Mouse (Mus musculus): ENCODE data around the gene Gdpd5. TPM values are rescaled to one million over a fixed set of nuclear protein-coding genes. Genes with fewer than 3 reads are reported as not detected.

The Gdpd5 gene
- polyA plus RNA-seq, 1 experiment = 16.0 TPM

DNA sequence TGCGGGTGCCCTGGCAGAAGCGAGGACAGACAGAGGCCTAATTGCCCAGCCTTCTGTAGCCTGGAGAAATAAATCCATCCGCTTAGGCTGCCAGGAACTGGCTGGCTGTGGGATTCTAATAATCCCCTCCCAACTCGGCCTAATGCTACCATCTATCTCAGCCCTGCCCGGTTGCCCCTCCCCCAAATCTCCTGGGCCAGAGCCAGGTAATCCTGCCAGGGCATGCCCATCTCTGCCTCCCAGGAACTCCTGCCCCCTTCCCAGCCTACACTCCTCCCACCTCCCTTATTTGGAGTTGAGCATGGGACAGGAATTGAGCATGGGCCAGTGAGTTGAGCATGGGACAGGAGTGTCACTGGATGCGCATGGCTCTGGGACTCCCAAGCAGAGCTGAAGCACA lies 48.6 kb downstream of the Gdpd5 start:
- WGBS = 70% methylated on average over 6 of the region's 6 CpGs
- no peaks in the 10 kb centered on the region for H3K36me3 ChIP-seq (ENCODE audit: control insufficient read depth, insufficient read depth, low read length)
- H3K27ac ChIP-seq (ENCODE audit: insufficient read depth, low read depth, low read length) = no peak overlapping the region
- no peak overlapping the region for H3K4me3 ChIP-seq (ENCODE audit: low read depth, low read length)
- no peaks in the 10 kb centered on the region for H3K27me3 ChIP-seq (ENCODE audit: control insufficient read depth, insufficient read depth, low read length)
- no peak for TF ChIP-seq CTCF (IDR thresholded peaks at IDR 0.05; ENCODE audit: extremely low read depth, insufficient read length, insufficient replicate concordance, low read depth, low read length)
- TF ChIP-seq POLR2A (IDR thresholded peaks at IDR 0.05; ENCODE audit: low read depth, low read length) = no peak
- H3K4me1 ChIP-seq (ENCODE audit: control insufficient read depth, insufficient read depth, insufficient read length, low read length) = peaks cover 17% of the 10 kb centered on the region

DNA sequence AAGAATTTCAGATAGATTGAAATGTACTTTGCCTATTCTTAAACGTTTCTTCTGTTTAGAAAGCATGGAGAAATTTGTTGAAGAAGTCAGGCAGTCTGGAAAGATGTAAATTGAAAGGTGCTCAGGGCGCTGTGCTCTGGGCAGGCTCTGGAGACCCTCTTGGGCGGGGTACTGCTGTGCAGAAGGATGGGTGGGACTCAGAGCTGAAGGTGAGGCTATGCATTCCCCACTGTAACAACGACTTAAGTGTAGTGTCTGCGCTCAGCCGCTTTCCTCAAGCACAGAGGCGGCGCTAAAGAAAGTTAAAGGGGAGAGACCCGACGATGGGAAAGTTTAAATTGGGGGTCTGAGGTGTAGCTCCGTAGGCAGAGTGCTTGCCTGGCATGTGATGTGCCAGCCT lies 49.0 kb downstream of the Gdpd5 start:
- H3K27ac ChIP-seq (ENCODE audit: insufficient read depth, low read depth, low read length) = no peak overlapping the region

GRCm38 (mm10) chr7:99432248-99432647 lies 51.0 kb downstream of the Gdpd5 start:
- Histone ChIP-seq H3K27me3 (ENCODE audit: control insufficient read depth, insufficient read depth, low read length) (no peaks in the 10 kb centered on the region), H3K4me1 (ENCODE audit: control insufficient read depth, insufficient read depth, insufficient read length, low read length) (peaks cover 14% of the 10 kb centered on the region), H3K4me3 (ENCODE audit: low read depth, low read length) (no peak overlapping the region), H3K27ac (ENCODE audit: insufficient read depth, low read depth, low read length) (no peak overlapping the region), H3K36me3 (ENCODE audit: control insufficient read depth, insufficient read depth, low read length) (no peaks in the 10 kb centered on the region)
- TF ChIP-seq CTCF (IDR thresholded peaks at IDR 0.05; ENCODE audit: extremely low read depth, insufficient read length, insufficient replicate concordance, low read depth, low read length) = no peak
- TF ChIP-seq POLR2A (IDR thresholded peaks at IDR 0.05; ENCODE audit: low read depth, low read length) = no peak
- 90% methylated on average over 14 of the region's 14 CpGs for WGBS

More for the DNA sequence above, 49.0 kb downstream of the Gdpd5 start:
- no peaks in the 10 kb centered on the region for H3K27me3 ChIP-seq (ENCODE audit: control insufficient read depth, insufficient read depth, low read length)
- TF ChIP-seq POLR2A (IDR thresholded peaks at IDR 0.05; ENCODE audit: low read depth, low read length) = no peak
- H3K4me1 ChIP-seq (ENCODE audit: control insufficient read depth, insufficient read depth, insufficient read length, low read length) = peaks cover 20% of the 10 kb centered on the region
- H3K36me3 ChIP-seq (ENCODE audit: control insufficient read depth, insufficient read depth, low read length) = no peaks in the 10 kb centered on the region
- 86% methylated on average over 11 of the region's 11 CpGs for WGBS
- H3K4me3 ChIP-seq (ENCODE audit: low read depth, low read length) = no peak overlapping the region

DNA sequence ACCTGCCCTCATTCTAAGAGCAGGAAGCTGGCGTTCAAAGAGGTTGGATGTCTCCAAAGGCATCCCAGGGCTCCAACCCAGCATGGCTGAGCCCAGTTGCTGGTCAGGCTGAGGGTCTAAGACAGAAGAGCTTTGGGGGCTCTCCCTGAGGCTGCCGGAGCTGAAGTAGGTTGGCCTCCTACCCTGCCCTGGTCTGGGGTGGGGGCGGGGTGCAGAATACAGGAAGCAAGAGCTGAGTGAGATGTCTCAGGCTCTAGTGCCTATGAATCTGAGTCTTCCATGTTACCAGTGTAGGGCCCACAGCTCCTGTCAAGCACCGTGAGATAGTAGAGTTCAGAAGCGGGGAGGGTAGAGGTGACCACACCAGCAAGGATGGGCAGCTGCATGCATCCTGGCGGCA lies 51.6 kb downstream of the Gdpd5 start:
- WGBS = 93% methylated on average over 6 of the region's 6 CpGs
- TF ChIP-seq CTCF (IDR thresholded peaks at IDR 0.05; ENCODE audit: extremely low read depth, insufficient read length, insufficient replicate concordance, low read depth, low read length) = no peak
- no peak for TF ChIP-seq POLR2A (IDR thresholded peaks at IDR 0.05; ENCODE audit: low read depth, low read length)
- H3K27ac ChIP-seq (ENCODE audit: insufficient read depth, low read depth, low read length) = no peak overlapping the region
- H3K36me3 ChIP-seq (ENCODE audit: control insufficient read depth, insufficient read depth, low read length) = no peaks in the 10 kb centered on the region
- H3K4me3 ChIP-seq (ENCODE audit: low read depth, low read length) = no peak overlapping the region
- H3K27me3 ChIP-seq (ENCODE audit: control insufficient read depth, insufficient read depth, low read length) = no peaks in the 10 kb centered on the region
- peaks cover 14% of the 10 kb centered on the region for H3K4me1 ChIP-seq (ENCODE audit: control insufficient read depth, insufficient read depth, insufficient read length, low read length)

DNA sequence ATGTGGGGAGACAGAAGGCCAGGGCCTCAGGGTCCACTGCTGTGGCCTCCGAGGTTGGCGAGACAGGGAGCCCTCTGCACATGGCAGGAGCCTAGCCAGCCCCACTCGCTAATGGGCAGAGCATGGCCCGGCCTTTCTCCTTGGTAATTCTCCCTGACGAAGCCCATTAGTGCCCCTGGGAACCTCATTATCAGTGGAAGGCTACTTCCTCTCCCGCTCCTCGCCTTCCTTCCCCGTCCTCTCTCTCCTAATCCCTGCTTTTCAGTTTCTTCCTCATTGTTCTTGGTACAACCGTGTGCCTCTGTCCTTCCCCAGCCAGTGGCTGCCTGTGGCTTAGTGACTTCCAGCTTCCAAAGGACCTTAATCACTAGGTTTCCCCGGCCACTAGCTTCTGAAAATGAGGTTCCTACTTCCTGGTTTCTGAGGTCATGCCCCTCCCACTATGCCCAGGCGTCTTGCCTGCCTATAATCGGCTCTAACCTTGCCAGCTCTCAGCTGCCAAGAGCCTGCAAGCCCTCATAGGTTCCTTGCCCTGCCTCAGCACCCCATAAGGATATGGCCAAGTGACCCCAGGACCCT lies 53.5 kb downstream of the Gdpd5 start:
- Histone ChIP-seq H3K4me1 (ENCODE audit: control insufficient read depth, insufficient read depth, insufficient read length, low read length) (peaks cover 14% of the 10 kb centered on the region), H3K4me3 (ENCODE audit: low read depth, low read length) (peak overlapping the region; percentile 15), H3K27ac (ENCODE audit: insufficient read depth, low read depth, low read length) (peak overlapping the region; percentile 86), H3K27me3 (ENCODE audit: control insufficient read depth, insufficient read depth, low read length) (no peaks in the 10 kb centered on the region), H3K36me3 (ENCODE audit: control insufficient read depth, insufficient read depth, low read length) (no peaks in the 10 kb centered on the region)
- TF ChIP-seq POLR2A (IDR thresholded peaks at IDR 0.05; ENCODE audit: low read depth, low read length) (no peak; the same call in 1 of the 2 replicates), CTCF (IDR thresholded peaks at IDR 0.05; ENCODE audit: extremely low read depth, insufficient read length, insufficient replicate concordance, low read depth, low read length) (no peak)
- WGBS = 34% methylated on average over 12 of the region's 12 CpGs

DNA sequence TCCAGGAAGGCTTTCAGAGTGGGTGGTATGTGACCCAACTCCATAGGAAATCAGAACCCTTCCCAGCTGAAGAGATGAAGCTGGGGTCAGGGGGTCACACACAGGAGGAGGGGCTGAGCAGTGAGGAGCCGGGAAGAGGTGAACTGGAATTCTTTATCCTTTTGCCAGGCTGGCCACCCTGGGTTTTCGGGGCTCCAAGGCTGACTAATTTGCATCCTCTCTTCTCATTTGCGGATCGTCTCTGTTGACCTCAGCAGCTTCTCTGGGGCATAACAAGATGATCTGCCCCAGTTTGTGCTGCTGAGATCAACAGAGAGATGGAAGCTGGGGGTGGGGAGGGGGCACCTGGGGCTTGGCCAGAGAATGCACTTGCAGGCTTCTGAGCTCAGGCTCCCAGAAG lies 55.3 kb downstream of the Gdpd5 start:
- TF ChIP-seq CTCF (IDR thresholded peaks at IDR 0.05; ENCODE audit: extremely low read depth, insufficient read length, insufficient replicate concordance, low read depth, low read length) (no peak), POLR2A (IDR thresholded peaks at IDR 0.05; ENCODE audit: low read depth, low read length) (no peak)
- Histone ChIP-seq H3K4me3 (ENCODE audit: low read depth, low read length) (no peak overlapping the region), H3K4me1 (ENCODE audit: control insufficient read depth, insufficient read depth, insufficient read length, low read length) (peaks cover 25% of the 10 kb centered on the region), H3K36me3 (ENCODE audit: control insufficient read depth, insufficient read depth, low read length) (no peaks in the 10 kb centered on the region), H3K27ac (ENCODE audit: insufficient read depth, low read depth, low read length) (no peak overlapping the region), H3K27me3 (ENCODE audit: control insufficient read depth, insufficient read depth, low read length) (no peaks in the 10 kb centered on the region)
- 77% methylated on average over 4 of the region's 4 CpGs for WGBS

- Histone ChIP-seq H3K27ac (ENCODE audit: insufficient read depth, low read depth, low read length) (no peak overlapping the region), H3K36me3 (ENCODE audit: control insufficient read depth, insufficient read depth, low read length) (no peaks in the 10 kb centered on the region)
These were observed 57.7 kb downstream of the Gdpd5 start for GRCm38 (mm10) chr7:99438881-99439280.

More at GRCm38 (mm10) chr7:99438881-99439280, 57.7 kb downstream of the Gdpd5 start:
- TF ChIP-seq POLR2A (IDR thresholded peaks at IDR 0.05; ENCODE audit: low read depth, low read length) (no peak), CTCF (IDR thresholded peaks at IDR 0.05; ENCODE audit: extremely low read depth, insufficient read length, insufficient replicate concordance, low read depth, low read length) (peak; percentile 12; the same call in 1 of the 2 replicates)
- Histone ChIP-seq H3K4me3 (ENCODE audit: low read depth, low read length) (no peak overlapping the region), H3K27me3 (ENCODE audit: control insufficient read depth, insufficient read depth, low read length) (no peaks in the 10 kb centered on the region), H3K4me1 (ENCODE audit: control insufficient read depth, insufficient read depth, insufficient read length, low read length) (peaks cover 30% of the 10 kb centered on the region)
- WGBS = 90% methylated on average over 10 of the region's 10 CpGs
